Mouse (Mus musculus): ENCODE data around the gene Btg2.
A peak's percentile ranks its signal among the peaks of the same experiment; 100 is the strongest.

GRCm38 (mm10) chr1:134078802-134079476 is at the start of gene Btg2:
- peak; percentile 16; the same call in 1 of the 2 replicates for TF ChIP-seq CTCF (IDR thresholded peaks at IDR 0.05; ENCODE audit: control insufficient read depth, insufficient read depth, low read length)
- peak; percentile 100 for TF ChIP-seq POLR2A (IDR thresholded peaks at IDR 0.05; ENCODE audit: borderline replicate concordance, control insufficient read depth, low read depth, low read length)
